Mouse (Mus musculus): ENCODE results near the gene Olfr15. TPM values are rescaled to one million over a fixed set of nuclear protein-coding genes. Genes with fewer than 3 reads are reported as not detected.

The Olfr15 gene
- polyA plus RNA-seq, 1 experiment from 2014 or later: not detected

- H3K4me3 ChIP-seq (ENCODE audit: low read depth, low read length): no peak overlapping the region
- H3K4me1 ChIP-seq (ENCODE audit: control insufficient read depth, insufficient read depth, low read length): no peaks in the 10 kb centered on the region
- no peaks in the 10 kb centered on the region for H3K36me3 ChIP-seq (ENCODE audit: control insufficient read depth, insufficient read depth, low read length)
- H3K27ac ChIP-seq (ENCODE audit: low read length): no peak overlapping the region
- no peak overlapping the region for H3K4me2 ChIP-seq (replicated peaks; ENCODE audit: low read depth, low read length)
- no peak for ATAC-seq (ENCODE audit: insufficient number of reproducible peaks, insufficient read depth, low FRiP score, low read depth)
- H3K9me3 ChIP-seq (ENCODE audit: control insufficient read depth, low read depth, low read length): no peaks in the 10 kb centered on the region
- H3K9ac ChIP-seq (replicated peaks; ENCODE audit: low read depth, low read length): no peak overlapping the region
- H3K27me3 ChIP-seq (ENCODE audit: control insufficient read depth, insufficient read depth, low read length): no peaks in the 10 kb centered on the region
- 75% methylated on average over 11 of the region's 11 CpGs for WGBS
Observed at GRCm38 (mm10) chr16:3854437-3855182, 23.9 kb downstream of the Olfr15 start.

DNA sequence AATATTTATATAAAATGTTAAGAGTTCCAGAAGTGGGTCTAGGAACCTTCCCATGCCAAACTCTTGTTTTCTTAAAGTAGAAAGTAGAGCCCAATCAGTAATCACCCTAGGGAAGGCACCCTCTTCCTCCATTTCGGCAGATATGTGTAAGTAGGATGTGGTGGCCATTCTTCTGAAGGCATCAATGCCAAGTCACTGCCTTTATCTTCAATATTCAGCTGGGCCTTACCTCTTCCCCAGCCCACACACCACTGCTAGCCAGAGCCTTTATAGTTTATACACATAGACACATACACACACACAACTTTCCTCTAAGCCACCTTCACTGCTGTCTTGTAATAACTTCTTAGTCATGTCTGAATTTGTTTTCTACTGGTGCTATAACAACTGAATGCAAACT lies 25.1 kb downstream of the Olfr15 start:
- no peaks in the 10 kb centered on the region for H3K4me1 ChIP-seq (ENCODE audit: control insufficient read depth, insufficient read depth, low read length)
- H3K9me3 ChIP-seq (ENCODE audit: control insufficient read depth, low read depth, low read length): no peaks in the 10 kb centered on the region
- 74% methylated on average over 1 of the region's 1 CpGs for WGBS
- H3K4me3 ChIP-seq (ENCODE audit: low read depth, low read length): no peak overlapping the region
- no peak overlapping the region for H3K4me2 ChIP-seq (replicated peaks; ENCODE audit: low read depth, low read length)
- H3K9ac ChIP-seq (replicated peaks; ENCODE audit: low read depth, low read length): no peak overlapping the region
- H3K27me3 ChIP-seq (ENCODE audit: control insufficient read depth, insufficient read depth, low read length): no peaks in the 10 kb centered on the region
- no peak for ATAC-seq (ENCODE audit: insufficient number of reproducible peaks, insufficient read depth, low FRiP score, low read depth)
- H3K36me3 ChIP-seq (ENCODE audit: control insufficient read depth, insufficient read depth, low read length): no peaks in the 10 kb centered on the region; the same call in 1 of the 2 replicates
- H3K27ac ChIP-seq (ENCODE audit: low read length): no peak overlapping the region

GRCm38 (mm10) chr16:3859254-3859653 lies 28.6 kb downstream of the Olfr15 start:
- peaks cover 8% of the 10 kb centered on the region for H3K36me3 ChIP-seq (ENCODE audit: control insufficient read depth, insufficient read depth, low read length)
- H3K4me3 ChIP-seq (ENCODE audit: low read depth, low read length): no peak overlapping the region
- no peak overlapping the region for H3K9ac ChIP-seq (replicated peaks; ENCODE audit: low read depth, low read length)
- no peak overlapping the region for H3K27ac ChIP-seq (ENCODE audit: low read length)
- WGBS: 86% methylated on average over 4 of the region's 4 CpGs
- no peaks in the 10 kb centered on the region for H3K27me3 ChIP-seq (ENCODE audit: control insufficient read depth, insufficient read depth, low read length)
- no peak overlapping the region for H3K4me2 ChIP-seq (replicated peaks; ENCODE audit: low read depth, low read length)
- no peaks in the 10 kb centered on the region for H3K4me1 ChIP-seq (ENCODE audit: control insufficient read depth, insufficient read depth, low read length)
- ATAC-seq (ENCODE audit: insufficient number of reproducible peaks, insufficient read depth, low FRiP score, low read depth): no peak
- H3K9me3 ChIP-seq (ENCODE audit: control insufficient read depth, low read depth, low read length): no peaks in the 10 kb centered on the region

- ATAC-seq (ENCODE audit: insufficient number of reproducible peaks, insufficient read depth, low FRiP score, low read depth): peak; percentile 7; the same call in 1 of the 2 replicates
Observed at GRCm38 (mm10) chr16:3871815-3872214, 41.1 kb downstream of the Olfr15 start.

DNA sequence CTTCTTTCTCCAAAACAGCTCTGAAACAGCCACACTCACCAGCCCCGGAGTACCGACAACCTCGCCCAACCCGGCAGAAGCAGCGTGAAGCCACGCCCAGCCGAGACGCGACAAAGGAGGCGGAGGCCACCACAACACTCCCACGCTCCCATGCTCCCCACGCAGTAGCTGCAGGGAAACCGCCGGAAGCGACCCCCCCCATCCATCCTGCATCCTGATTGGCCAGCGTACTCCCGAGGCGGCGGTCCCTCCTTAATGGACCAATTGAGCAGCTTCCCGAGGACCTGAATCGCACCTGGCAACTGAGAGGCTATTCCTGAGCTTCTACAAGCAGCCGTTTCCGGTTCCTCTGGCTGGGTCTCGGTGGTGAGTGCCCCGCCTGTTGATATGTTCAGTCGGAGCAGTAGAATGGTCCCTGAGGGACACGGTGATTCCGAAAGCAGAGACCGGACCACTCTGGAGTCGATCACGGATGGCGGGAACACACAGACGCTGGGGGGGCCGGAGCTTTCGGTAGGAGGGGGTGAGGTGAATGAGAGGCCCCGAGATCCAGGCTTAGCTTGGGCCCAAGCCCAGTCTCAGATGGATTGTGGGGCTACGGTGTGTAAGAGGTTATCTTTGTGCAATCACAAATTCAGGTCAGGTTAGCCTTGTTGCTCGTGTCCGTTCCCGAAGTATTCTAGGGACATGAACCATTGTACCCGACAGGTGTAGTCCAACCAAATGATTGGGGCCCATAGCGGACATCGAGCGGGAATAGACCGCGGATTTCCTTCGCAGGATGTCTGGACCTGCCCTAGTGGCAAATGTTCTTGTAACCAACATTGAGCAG lies 41.8 kb downstream of the Olfr15 start, which contains the start of gene Naa60:
Gene Naa60, plus strand, starts transcription at position 160 of the 832 bp plus-strand sequence.
- Histone ChIP-seq H3K9me3 (ENCODE audit: control insufficient read depth, low read depth, low read length) (no peaks in the 10 kb centered on the region), H3K4me1 (ENCODE audit: control insufficient read depth, insufficient read depth, low read length) (peaks cover 9% of the 10 kb centered on the region; the same call in 1 of the 2 replicates), H3K27ac (ENCODE audit: low read length) (no peak within 1 kb of the TSS), H3K4me2 (replicated peaks; ENCODE audit: low read depth, low read length) (peak within 1 kb of the TSS; percentile 87), H3K9ac (replicated peaks; ENCODE audit: low read depth, low read length) (peak within 1 kb of the TSS; percentile 63), H3K4me3 (ENCODE audit: low read depth, low read length) (peak within 1 kb of the TSS; percentile 51), H3K36me3 (ENCODE audit: control insufficient read depth, insufficient read depth, low read length) (peaks cover 4% of the 10 kb centered on the region; the same call in 1 of the 2 replicates), H3K27me3 (ENCODE audit: control insufficient read depth, insufficient read depth, low read length) (no peaks in the 10 kb centered on the region)
- WGBS: 6% methylated on average over 47 of the region's 47 CpGs
- ATAC-seq (ENCODE audit: insufficient number of reproducible peaks, insufficient read depth, low FRiP score, low read depth): peak; percentile 99

More at GRCm38 (mm10) chr16:3871815-3872214, 41.1 kb downstream of the Olfr15 start:
- Histone ChIP-seq H3K36me3 (ENCODE audit: control insufficient read depth, insufficient read depth, low read length) (peaks cover 4% of the 10 kb centered on the region; the same call in 1 of the 2 replicates), H3K9me3 (ENCODE audit: control insufficient read depth, low read depth, low read length) (no peaks in the 10 kb centered on the region), H3K27me3 (ENCODE audit: control insufficient read depth, insufficient read depth, low read length) (no peaks in the 10 kb centered on the region), H3K4me2 (replicated peaks; ENCODE audit: low read depth, low read length) (peak overlapping the region; percentile 87), H3K4me1 (ENCODE audit: control insufficient read depth, insufficient read depth, low read length) (peaks cover 9% of the 10 kb centered on the region; the same call in 1 of the 2 replicates), H3K27ac (ENCODE audit: low read length) (no peak overlapping the region), H3K4me3 (ENCODE audit: low read depth, low read length) (peak overlapping the region; percentile 51), H3K9ac (replicated peaks; ENCODE audit: low read depth, low read length) (0 out of 2 replicates have a peak overlapping the region, but pooled peaks have one; percentile 26)
- WGBS: under 1% methylated on average over 16 of the region's 16 CpGs

GRCm38 (mm10) chr16:3876346-3876745 lies 45.7 kb downstream of the Olfr15 start:
- WGBS: 92% methylated on average over 4 of the region's 4 CpGs
- Histone ChIP-seq H3K9me3 (ENCODE audit: control insufficient read depth, low read depth, low read length) (no peaks in the 10 kb centered on the region), H3K4me2 (replicated peaks; ENCODE audit: low read depth, low read length) (no peak overlapping the region), H3K4me1 (ENCODE audit: control insufficient read depth, insufficient read depth, low read length) (peaks cover 9% of the 10 kb centered on the region; the same call in 1 of the 2 replicates), H3K4me3 (ENCODE audit: low read depth, low read length) (no peak overlapping the region), H3K27ac (ENCODE audit: low read length) (no peak overlapping the region), H3K9ac (replicated peaks; ENCODE audit: low read depth, low read length) (no peak overlapping the region), H3K27me3 (ENCODE audit: control insufficient read depth, insufficient read depth, low read length) (no peaks in the 10 kb centered on the region), H3K36me3 (ENCODE audit: control insufficient read depth, insufficient read depth, low read length) (no peaks in the 10 kb centered on the region; the same call in 1 of the 2 replicates)
- ATAC-seq (ENCODE audit: insufficient number of reproducible peaks, insufficient read depth, low FRiP score, low read depth): no peak

DNA sequence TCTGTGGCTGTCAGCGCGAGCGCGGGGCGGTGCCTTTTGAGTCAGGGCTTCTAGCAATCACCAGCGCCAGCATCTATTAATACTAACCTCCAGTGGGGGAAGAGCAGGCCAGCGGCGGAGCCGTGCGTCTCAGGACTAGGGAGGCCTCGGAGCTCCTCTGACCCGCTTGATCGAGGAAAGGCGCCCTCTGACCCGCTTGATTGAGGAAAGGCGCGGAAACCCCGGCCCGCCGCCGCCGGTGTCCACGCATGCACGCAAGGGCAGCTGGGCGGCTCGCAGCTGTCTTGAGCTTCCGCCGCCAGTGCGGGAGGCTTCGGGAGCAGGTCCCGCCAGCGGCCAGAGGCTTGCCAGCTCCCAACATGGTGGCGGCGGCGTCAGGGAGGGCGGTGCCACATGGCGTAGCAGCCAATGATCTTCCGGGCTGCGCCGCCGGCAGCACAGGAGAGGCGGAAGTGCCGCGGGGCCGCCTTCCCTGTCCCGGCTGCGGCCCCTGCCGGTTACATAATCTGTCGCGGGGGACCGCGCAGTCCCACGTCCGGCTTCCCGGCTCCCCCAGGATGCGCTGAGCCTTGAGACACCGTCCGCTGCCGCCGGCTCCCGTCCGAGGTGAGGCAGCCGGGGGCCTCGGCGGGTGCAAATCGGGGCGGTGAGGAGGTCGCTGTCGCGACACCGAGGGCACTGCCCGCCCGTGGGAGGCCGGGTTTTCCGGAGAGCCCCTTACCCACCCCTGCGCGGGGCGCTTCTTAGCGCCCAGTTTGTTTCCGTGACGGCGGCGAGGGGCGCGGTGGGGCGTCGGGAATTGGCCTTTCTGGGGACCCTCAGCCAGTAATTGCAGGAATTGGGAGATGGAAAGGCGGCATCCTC lies 53.8 kb downstream of the Olfr15 start, which contains the start of the genes Zfp597 and Gm20695:
Gene Zfp597, minus strand, starts transcription at position 361 of the 864 bp plus-strand sequence.
Gene Gm20695, plus strand, starts transcription at position 448 of the 864 bp plus-strand sequence.
- Histone ChIP-seq H3K9me3 (ENCODE audit: control insufficient read depth, low read depth, low read length) (no peaks in the 10 kb centered on the region), H3K36me3 (ENCODE audit: control insufficient read depth, insufficient read depth, low read length) (no peaks in the 10 kb centered on the region), H3K4me1 (ENCODE audit: control insufficient read depth, insufficient read depth, low read length) (peaks cover 10% of the 10 kb centered on the region; the same call in 1 of the 2 replicates), H3K9ac (replicated peaks; ENCODE audit: low read depth, low read length) (peak within 1 kb of the TSS; percentile 83), H3K27ac (ENCODE audit: low read length) (peak within 1 kb of the TSS; percentile 82), H3K27me3 (ENCODE audit: control insufficient read depth, insufficient read depth, low read length) (no peaks in the 10 kb centered on the region), H3K4me2 (replicated peaks; ENCODE audit: low read depth, low read length) (peak within 1 kb of the TSS; percentile 70), H3K4me3 (ENCODE audit: low read depth, low read length) (peak within 1 kb of the TSS; percentile 89)
- ATAC-seq (ENCODE audit: insufficient number of reproducible peaks, insufficient read depth, low FRiP score, low read depth): peak; percentile 99
- under 1% methylated on average over 74 of the region's 88 CpGs for WGBS
